Mouse (Mus musculus) heart, adult 11 months (tissue): ENCODE measurements around the gene Zdhhc8.

Experiments used
- DNase-seq: peaks from one replicate; pipeline ENCODE4 v3.0.0; 2022

Zdhhc8 gene

DNA sequence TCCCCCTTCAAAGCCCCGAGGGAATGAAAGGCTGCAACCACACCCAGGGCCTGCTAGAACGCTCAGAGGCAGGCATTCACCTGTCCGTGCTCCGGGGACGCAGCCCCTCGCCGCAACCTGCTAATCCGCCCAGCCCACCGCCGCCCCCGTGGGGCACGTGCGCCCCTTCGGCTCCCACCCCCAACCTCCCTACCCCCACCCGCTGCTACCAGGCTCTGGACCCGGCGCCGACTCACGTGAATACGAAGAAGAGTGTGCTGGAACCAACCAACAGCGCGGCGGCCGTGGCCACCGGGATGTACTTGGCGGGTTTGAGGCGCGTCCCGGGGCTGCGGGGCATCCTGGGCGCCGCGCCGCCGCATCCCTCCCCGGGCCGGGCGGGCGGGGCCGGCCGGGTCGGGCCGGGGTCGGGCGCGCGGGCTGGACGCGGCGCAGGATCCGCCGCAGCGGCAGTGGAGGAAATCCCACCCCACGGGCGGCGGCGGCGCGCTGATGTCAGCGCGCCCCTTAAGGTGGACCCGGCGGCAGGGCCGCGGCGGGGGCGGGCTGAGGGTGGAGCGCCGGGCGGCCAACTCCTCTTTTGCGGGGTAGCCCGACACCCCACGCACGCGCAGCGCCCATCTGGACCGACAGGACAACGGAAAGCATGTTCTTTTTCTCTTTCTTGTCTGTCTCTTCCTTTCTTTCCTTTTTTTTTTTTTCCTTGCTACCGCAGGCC is at the start of gene Zdhhc8:
Gene Zdhhc8, minus strand, starts transcription at position 466 of the 718 bp plus-strand sequence.
- peak; percentile 99 for DNase-seq

- DNase-seq, result peak; percentile 42
Measured at GRCm38 (mm10) chr16:18275166-18275565, 40.2 kb upstream of the Zdhhc8 start.

- peak; percentile 24 for DNase-seq
Measured at GRCm38 (mm10) chr16:18268182-18268581, 33.2 kb upstream of the Zdhhc8 start.

- DNase-seq, result no peak
Measured at GRCm38 (mm10) chr16:18265024-18265423, 30.1 kb upstream of the Zdhhc8 start.

- no peak for DNase-seq
Measured at GRCm38 (mm10) chr16:18258221-18258620, 23.3 kb upstream of the Zdhhc8 start, which contains the start of gene Gm49776. TSS of gene Gm49776 (minus strand) at chr16:18258321.

DNA sequence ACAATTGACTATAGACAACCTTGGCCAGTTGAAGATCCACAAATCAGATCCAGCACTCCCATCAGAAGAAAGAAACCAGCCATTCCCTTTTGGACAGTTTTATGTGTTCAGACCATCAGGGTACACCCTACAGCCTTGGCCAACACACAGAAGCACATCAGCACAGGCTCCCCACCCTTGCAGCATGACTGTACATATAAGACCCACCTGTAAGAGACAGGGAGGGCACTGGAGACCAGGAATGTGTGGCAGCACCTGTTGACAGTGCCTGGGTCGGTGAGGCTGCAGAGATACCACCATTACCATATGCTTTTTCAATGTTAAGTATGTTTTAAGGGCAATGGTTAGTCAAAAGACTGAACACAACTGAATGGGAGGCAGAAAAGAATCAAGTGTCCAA is 18.9 kb upstream of the Zdhhc8 start:
- DNase-seq, result peak; percentile 70

- peak; percentile 87 for DNase-seq
Measured at GRCm38 (mm10) chr16:18252736-18253135, 17.8 kb upstream of the Zdhhc8 start.

DNA sequence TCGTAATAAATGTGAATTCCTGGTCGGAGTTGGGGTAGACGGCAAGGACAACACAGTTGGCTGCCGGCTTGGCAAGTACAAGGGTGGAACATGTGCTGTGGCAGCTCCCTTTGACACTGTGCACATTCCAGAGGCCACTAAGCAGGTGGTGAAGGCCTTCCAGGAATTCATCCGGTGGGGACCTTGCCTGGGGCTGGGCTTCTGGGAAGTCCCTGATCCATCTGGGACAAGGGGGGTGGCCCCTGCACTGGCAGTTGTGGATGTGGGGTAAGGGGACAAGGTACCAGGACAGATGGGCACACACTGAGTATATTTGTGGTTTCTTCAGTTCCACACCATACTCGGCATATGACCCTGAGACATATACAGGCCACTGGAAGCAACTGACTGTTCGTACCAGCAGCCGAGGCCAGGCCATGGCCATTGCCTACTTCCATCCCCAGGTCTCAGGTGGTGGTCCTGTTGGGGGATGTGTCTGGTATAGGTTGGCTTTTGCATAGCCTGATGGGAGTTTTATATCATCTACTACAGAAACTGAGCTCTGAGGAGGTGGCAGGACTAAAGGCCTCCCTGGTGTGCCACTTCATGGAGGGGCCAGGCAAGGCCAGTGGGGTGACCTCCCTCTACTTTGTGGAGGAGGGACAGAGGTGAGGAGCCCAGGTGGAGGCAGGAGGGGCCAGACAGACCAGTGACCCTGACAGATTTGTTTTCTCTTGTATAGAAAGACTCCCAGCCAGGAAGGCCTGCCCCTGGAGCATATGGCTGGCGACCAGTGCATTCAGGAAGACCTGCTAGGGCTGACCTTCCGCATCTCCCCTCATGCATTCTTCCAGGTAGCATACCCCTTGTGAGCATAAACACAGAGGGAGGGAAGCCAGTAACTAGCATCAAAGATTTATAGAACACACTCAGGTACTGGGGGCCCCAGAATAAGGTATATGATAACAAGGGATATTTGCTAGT is 16.2 kb upstream of the Zdhhc8 start:
- peak; percentile 91 for DNase-seq

DNA sequence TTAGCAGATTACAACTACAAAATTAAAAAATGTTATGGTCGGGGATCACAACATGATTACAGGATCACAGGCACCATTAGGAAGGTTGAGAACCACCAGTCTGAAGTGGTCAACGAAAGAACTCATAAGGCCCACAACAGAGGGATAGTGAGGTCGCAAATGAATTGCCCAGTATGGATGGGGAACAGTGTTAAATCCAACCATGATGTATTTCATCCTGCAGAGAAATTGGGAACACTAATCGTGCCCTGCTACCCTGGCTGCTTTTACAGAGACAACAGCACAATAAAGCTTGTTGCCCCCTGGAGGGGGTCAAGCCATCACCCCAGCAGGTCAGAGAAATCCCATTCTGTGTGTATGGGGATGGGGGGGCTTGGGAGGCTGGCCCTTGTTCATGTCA is 15.3 kb upstream of the Zdhhc8 start:
- peak; percentile 78 for DNase-seq

DNA sequence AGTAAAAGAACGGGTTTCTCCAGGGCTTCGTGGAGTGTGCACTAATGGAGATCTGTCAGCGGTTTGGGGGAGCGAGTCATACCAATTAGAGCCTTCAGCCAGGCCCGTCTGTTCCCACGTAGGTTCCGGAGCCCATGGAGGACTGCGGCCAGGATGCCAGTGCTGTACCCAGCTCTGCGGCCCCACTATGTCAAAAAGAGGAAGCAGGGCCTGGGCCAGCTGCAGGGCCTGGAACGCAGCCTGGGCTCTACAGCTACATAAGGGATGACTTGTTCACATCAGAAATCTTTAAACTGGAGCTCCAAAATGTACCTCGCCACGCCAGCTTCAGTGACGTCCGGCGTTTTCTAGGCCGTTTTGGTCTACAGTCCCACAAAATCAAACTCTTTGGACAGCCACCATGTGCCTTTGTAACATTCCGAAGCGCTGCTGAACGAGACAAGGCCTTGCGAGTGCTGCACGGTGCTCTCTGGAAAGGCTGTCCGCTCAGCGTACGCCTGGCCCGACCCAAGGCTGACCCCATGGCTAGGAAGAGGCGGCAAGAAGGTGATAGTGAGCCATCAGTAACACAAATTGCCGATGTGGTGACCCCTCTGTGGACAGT is 14.5 kb upstream of the Zdhhc8 start:
- DNase-seq, result peak; percentile 97

- DNase-seq, result peak; percentile 100
Measured at GRCm38 (mm10) chr16:18248433-18249363, 13.8 kb upstream of the Zdhhc8 start, which contains the start of the genes Trmt2a and Ranbp1. TSS of gene Trmt2a (plus strand) at chr16:18248679. TSS of gene Ranbp1 (minus strand) at chr16:18248732.

DNA sequence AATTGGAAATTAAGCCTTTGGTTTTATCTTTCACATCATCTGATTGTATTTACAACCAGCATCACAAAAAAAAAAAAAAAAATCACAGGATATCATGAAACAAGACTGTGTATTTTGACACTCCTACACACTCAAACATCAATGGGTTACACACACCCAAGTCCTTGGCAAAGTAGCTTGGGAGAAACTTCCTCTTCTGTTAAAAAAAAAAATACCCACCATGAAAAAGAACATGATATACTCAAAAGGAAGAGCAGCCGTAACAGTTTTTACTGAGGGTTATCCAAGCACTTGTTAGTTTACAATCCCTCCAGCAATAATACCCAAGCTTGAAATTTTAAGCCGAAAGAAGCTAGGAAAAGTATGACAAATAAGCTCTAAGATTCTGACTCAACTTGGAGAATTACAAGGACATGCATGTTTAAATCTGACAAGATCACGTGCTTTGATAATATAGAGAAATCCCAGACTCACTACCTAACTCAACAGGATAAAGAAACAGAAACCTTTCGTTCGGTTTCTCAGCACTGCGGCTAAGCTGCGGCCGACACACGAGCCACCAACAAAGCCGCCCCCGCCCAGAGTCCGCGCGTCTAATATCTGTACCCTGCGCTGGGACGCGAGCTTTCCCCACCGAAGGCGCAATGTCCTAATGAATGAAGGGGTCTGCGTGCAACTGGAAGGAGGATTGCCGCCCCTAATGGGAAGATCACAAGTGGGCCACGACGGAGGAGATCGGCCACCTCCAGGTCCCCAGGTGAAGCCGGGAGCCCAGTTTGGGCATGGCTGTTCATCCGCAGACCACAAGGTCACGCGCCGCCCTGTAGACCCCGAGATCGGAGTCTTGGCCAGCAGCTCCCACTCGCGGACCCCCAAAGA is 12.8 kb upstream of the Zdhhc8 start:
- DNase-seq, result no peak

- peak; percentile 87 for DNase-seq
Measured at GRCm38 (mm10) chr16:18241581-18241980, 6.6 kb upstream of the Zdhhc8 start.

DNA sequence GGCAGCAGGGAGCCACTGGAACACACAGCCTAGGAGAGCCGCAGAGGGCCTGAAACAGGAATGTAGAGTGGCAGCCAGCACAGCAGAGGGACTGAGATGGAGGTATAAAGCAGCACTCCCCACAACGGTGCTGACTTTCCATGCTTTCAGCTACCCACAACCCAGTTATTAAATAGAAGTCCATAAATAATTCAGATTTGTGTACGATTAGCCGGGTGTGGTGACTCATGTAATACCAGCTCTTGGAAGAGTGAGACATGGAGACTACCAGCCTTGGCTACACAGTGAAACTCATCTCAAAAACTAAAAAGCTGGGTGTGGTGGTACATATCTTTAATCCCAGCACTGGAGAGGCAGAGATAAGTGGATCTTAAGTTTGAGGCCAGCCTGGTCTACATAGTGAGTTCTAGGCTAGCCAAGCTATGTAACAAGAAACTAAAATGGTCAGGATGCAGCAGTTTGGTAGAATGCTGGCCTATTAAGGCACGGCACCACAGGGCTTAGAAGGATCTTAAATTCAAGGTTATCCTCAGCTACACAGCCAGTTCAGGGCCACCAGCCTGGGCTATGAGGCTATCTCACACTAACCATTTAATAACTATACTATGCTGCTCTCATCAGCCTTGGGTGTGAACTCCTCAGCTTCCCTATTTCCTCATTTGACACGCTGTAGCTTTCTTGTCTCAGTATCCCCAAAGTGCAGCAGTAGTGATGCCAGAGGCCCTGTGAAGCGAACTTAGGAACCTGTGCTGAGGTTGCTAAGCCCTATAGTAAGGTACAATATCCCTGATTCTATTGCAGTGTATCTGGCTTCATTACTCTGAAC is 2.0 kb upstream of the Zdhhc8 start:
- DNase-seq, result no peak

GRCm38 (mm10) chr16:18235389-18236065 is 591 bp upstream of the Zdhhc8 start:
- peak; percentile 98 for DNase-seq

DNA sequence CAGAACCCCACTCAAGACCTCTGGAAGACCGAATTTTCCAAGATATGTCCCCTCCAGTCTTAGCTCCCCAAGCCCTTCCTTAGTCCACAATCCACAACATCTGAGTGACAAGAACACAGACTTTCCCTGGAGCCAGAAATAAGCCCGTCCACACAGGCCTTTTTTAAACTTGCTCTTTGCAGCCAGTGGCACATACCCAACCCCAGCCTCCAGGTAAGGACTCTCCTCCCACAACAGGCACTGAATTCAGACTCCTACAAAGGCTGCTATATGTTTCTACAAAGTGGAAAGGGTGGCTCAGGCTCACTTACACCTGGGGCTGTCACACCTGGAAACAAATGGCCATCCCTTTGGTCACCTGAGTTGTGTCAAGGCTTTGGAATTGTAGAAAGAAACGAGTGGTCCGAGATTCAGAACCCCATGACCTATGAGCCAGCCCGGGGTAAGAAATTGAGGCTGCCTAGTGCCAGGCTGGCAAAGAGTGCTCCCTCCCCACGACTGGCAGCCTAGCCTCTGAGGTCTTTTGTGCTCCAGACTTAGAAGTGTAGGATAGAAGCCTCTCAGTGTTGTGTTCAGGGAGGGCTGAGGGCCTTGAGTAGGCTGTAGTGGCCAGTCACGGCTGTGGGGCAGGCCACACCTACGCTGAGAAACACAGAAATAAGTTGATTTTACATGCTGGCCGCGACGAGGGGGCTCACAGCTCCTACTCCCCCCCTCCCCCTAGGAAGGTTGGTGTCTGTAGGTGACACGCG is 841 bp downstream of the Zdhhc8 start:
- DNase-seq, result peak; percentile 91

GRCm38 (mm10) chr16:18233451-18233850 is 1.5 kb downstream of the Zdhhc8 start:
- no peak for DNase-seq

DNA sequence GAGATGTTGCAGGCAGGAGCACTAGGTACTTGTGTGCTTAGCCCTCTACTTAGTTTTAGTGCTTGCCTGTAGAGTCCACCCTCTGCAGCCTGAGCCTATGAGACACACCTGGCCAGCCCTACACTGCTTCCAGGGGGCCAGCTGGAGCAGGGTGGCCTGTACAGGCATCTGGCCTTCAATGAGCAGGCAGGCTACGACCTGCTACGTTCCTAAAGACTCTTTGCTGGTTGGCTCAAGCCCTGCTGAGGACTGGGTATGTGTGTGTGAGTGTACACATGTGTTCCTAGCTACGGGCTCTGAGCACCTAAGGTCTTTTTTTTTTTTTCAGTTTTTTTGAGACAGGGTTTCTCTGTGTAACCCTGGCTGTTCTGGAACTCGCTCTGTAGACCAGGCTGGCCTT is 3.5 kb downstream of the Zdhhc8 start:
- DNase-seq, result peak; percentile 91

DNA sequence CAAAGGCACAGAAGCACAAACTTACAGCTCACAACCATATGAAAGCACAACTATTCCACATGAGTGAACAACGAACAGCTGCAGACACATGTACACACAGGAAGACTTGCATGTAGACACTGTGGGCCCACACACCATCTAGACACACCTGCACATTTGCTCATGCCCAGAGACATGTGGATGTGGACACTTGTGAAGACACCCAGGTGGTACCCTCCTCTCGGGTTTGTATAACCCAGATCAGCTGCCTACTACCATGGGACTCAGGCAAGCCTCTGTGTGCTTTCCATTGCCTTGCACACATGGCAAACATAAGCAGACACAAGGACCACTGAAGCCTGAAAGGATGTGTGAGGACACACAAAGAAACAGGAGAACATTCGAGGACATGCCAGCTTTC is 3.9 kb downstream of the Zdhhc8 start:
- peak; percentile 87 for DNase-seq
